Mouse (Mus musculus) lung, postnatal 0 days (tissue): ENCODE measurements around the gene Lenep.

Experiments used
- CTCF ChIP-seq: IDR thresholded peaks from 2 replicates; pipeline ENCODE4 v1.5.1; 2016; ENCODE audit warnings: antibody characterized with exemption, mild to moderate bottlenecking
- EP300 ChIP-seq: IDR thresholded peaks from 2 replicates; pipeline ENCODE4 v1.6.1; 2016; ENCODE audit warnings: antibody characterized with exemption, mild to moderate bottlenecking, control low read depth

GRCm38 (mm10) chr3:89437269-89437668 is 34.7 kb upstream of the Lenep start:
- no peak for TF ChIP-seq EP300
- no peak for TF ChIP-seq CTCF
